Mouse (Mus musculus) retina, embryonic 14.5 days (tissue): ENCODE measurements around the gene Vrk2.

ENCODE experiments used
- DNase-seq: peaks from one replicate; pipeline ENCODE4 v3.0.0-alpha.2; 2015; ENCODE audit warnings: low spot score

Gene Vrk2

DNA sequence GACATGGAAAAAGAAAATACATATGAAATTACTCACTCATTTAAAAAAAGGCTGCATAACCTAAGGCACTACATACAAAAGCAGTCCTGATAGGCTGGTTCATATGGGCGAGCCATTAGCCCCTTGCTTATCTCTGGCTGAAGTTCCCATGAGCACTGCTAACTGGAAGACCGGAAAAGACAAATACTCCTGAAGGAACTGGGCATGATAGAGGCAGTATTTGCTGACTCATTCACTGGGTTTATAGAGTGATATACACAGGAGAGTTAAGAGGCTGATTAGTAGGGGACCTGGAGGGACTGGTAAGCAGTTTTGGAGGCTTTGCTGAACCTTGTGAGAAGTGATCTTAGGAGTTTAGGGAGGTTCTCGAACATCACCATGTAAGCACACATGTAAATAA lies 42.2 kb downstream of the Vrk2 start:
- no peak for DNase-seq

DNA sequence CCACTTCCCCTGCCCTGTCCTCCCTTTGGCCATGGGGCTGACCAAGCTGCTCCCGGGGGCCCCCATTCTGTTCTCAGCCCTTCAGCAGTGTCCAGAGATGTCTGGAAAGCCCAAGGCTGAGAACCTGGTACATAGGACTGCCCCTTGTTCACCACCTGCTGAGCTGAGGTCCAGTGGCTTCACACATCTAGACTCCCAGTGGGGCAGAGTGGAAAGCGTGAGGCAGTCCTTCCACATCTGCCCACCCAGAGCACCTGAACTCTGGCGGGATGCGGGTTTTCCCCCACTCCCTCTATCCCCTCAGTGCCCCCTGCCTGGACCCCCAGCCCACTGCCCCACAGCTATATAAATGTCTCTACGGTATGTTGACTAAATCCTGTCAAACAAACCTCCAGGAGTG lies 56.0 kb downstream of the Vrk2 start:
- no peak for DNase-seq

DNA sequence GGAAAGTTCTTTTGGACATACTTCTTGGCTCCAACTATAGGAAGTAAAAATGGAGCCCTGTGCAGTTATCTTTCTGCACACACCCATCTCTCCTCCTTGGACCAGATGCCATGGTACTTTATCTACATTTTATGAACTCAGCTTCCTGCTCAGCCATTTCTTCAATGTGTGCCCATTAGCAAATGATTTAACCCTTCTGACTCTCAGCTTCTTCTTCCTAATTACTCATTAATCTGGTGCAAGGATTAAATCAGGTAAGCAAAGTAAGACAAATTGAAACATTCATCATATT lies 60.0 kb downstream of the Vrk2 start:
- DNase-seq: no peak

DNA sequence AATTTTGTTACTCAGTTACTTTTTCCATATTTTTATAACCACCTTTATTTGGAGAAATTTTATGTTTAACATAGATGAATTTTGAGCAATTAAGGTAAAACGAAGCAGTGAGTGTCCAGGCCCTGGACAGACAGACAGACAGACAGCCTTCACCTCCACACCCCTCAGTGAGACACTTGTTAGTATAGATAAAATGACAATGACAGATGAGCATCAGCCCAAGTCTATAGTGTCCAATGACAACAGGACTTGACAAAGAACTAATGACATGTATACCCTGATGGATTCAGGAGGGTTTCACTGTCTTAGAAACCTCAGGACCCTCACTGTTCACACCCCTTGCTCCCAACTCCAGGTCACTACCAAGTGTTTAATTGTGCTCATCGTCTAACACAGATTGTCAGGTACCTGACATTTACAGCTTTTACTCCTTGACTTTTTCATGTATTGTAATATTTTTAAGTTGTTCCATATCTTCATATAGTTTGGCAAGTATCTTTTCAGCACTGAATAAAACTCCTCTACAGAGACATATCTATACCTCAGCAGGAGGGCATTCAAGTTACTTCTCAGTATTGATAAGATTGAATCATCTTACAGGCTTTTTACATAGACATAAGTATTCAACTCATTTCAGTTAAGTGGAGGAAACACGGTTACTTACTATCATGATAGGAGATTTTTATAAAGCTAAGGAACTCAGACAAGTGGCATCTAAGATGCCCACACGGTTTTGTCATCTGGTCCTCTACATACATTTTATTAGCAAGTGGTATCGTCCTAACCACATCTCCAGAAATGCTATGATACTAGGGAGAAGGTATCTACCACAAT lies 60.6 kb downstream of the Vrk2 start:
- no peak for DNase-seq

DNA sequence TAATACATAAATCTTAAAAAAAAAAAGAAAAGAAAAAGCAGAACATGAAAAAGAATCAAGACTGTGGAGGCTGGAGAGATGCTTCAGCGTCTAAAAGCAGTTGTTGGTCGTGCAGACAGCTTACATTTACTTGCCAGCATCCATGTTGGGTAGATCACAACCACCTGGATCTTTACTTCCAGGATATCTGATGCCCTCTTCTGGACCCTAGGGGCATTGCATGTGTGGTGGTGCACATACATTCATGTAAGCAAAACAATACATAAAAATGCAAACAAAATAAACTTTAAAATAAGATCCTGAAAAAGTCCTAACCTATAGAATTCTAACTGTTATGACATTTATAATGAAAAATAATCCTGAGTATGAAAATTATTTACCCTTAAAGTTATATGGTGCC lies 66.9 kb downstream of the Vrk2 start:
- no peak for DNase-seq

DNA sequence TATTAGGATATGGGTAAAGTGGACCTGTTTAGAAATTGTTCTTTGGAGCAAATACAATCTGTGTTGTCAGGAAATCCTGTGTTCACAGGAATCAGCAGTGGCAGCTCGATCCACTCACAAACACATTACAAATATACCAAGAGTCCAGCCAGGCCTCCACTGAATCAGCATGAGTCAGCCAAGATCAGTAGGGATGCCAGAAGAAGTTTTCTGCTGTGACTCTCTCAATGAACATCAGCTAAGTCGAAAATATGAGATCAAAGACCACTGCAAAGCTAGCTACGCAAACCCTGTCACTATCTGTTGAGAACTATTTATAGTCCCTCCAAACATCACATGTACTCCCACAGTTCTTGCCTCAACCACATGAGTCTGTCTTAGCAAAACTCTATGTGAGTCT lies 74.8 kb downstream of the Vrk2 start:
- DNase-seq: no peak

DNA sequence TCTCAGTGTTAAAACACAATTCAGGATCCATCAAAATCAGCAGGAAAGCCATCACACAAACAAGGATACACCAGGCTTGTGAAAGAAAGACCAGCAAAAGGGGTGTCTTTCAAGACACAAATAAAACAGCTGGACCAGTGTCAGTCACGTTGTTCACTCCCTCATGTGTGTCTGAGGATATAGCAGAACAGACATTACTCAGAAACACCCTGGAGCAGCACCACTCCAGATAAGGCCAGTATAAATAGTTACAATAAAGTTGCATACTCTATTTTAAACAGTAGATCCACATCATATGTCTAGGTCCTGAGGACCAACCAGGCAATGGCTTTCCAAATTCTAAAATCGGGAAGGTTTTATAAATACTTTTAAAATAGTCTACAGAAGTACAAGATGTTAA lies 77.7 kb downstream of the Vrk2 start:
- DNase-seq: no peak

DNA sequence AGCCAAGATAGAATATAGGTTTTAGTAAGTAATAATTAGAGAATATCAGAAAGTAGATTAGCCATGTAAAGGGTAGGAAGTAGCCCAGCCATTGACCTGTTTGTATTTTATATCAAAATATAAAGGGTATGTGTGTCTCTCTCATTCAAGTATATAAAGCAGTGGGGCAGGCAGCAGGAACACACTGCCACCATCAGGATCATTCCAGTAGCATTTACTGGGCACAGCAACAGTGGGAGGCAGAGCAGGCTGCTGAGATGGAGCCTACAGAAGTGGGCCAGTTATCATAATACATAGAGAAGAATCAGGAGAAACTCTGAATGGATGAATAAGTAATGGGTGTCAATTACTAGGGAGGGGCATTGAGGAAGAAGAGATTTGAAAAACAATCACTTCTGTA lies 80.1 kb downstream of the Vrk2 start:
- no peak for DNase-seq

DNA sequence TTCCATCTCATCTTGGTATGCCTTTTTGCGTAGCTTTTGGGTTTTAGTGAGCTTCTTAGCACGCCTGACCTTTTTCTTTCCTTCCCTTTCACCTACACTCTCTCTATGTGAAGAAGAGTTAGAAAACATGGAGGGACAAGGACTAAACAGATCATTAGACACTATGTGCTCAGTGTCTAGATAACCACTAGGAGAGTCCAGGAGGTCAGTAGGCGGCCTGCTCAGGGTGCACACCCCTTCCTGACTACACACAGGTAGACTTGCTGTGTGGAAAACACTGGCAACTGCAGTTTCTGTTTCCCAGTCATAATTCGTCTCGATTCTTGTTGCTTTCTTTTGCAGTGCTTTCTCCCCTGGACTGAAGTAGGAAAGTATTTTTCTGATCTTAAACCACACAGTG lies 97.8 kb downstream of the Vrk2 start:
- no peak for DNase-seq

DNA sequence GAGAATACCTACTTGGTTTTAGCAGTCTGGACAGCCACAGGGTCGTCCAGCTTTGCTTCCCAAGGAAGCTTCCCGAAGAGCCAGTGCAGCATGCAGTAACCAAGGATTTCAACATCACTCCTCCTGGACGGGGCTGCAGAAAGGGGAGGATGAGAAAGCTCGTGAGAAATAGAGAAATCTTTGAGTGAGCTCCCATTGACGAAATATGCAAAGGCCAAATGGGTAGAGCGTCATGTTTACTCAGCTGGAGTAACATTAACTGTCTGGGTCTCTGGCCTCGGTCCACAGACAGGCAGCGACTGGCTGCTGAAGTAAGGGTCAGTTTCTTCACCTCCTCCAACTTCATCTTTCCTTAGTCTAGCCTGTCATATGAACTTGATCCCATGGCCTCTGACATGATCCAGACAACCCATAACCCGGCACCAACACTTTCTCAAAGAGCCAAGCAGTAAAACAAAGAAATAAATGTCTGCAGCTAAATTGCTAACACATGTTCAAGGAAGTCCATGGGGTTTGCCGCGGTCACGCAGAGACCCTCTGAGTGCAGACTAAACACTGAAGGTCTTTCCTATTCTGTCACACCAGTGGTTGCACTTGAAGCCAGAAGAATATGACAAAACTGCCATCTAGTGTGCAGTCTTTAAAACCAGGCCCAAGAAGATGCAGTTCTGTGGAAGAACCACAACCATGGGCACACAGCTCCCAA lies 103.9 kb downstream of the Vrk2 start:
- peak; percentile 36 for DNase-seq

DNA sequence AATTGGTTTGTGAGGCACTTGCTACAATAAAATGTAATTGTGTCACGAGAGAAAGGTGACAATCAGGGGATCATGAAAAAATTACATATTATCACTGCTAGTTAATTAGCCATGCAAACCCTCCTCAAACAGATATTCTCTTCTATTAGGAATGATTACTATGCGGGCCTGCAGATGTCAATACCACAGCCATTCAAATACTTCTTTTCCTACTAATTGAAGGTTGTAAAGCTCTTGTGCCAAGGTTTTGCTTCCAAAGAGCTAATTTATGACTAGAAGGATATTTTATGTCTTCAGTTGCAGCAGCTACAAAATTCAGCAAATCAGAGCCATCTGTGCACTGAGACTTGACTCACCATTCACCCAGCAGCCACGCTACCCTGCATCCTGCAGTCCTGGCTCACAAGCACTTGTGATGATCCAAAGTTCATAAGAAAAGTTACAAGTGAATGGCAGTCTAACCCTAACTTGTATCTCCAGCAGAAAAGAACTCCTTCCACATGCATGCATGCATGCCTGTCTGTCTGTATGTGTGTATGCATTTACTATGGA lies 112.0 kb downstream of the Vrk2 start:
- no peak for DNase-seq

DNA sequence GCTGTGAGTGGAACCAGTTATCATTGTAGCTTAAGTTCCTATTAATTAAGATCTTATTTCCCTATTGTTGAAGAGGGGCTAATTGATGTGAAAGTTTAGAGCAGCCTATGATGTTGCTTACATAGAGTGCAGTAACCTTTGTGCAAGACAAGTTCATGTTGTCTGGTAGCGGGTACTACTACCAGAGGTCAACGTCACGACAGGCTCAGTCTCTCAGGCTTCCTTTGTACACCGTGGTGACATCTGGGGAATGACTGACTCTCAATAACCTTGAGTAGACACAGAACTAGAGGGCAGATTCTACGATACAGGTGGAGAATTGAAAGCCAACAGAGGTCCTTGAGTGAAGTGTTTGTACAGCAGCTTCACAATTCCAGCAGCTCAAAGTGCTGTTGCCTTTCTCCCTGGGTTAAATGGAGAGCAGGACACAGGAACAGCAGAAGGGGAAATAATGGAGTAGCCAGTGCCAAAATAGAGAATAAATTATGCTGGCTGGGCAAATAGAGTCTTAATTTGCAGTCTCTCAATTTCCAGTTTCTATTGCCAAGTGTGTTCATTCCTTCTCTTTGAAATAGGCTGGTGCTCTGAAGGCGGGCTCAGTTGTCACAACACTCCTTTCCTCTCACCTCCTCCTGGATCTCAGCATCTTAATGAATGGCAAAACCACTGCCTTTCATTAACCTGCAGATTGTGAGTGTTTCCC lies 116.6 kb downstream of the Vrk2 start:
- DNase-seq: no peak

DNA sequence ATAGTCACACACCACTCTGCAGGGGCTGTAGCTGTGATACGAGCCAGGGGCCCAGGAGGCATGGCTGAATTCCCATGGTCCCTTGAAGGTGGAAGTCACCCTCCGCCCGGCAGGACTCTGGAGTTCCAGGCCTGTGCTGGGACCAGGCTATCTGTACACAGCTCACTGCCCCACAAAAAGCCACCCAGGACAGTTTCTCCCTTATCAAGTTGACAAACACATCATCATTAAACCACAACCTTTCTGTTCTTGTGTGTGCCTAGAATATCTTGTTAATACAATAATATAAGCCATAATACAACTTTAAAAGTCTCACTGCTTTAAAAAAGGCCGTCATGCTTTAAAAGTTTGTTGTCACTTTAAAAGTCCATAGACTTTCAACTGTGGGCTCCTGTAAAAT lies 139.7 kb downstream of the Vrk2 start:
- DNase-seq: no peak

DNA sequence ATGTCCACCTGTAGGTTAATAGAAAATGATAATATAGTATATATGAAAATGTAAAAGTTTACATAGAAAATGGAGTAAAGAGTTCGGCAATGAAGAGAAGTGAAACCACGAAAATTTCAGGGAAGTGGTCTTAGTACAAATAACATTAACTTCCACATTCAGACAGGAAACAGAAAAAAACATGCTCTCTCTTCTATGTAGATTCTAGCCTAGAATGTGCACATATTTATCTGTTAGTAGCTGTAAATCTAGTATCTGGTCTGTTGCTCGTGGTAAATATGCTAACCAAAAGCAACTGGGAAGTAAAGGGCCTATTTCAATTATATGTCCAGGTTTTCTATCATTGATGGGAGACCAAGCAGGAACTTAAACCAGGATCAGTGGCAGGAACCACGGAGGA lies 141.1 kb downstream of the Vrk2 start:
- DNase-seq: no peak

DNA sequence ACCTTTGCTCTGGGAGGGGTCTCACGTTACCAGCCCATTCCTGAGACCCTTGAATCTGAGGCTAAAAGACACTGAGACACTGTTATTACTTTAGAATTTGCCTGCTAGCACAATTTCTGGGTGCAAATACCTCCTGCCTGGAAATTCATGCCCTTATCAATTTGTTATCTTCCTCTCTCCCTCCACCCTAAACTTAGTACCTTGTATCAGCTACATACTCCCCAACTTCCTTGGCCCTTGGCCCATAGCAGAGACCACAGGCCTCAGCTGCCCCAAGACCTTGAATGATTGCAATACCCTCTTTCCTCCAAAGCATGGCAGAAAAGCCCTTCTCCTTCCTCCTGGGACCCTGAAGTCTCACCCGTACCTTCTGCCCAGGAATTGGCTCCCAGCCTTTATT lies 142.6 kb downstream of the Vrk2 start:
- DNase-seq: no peak

DNA sequence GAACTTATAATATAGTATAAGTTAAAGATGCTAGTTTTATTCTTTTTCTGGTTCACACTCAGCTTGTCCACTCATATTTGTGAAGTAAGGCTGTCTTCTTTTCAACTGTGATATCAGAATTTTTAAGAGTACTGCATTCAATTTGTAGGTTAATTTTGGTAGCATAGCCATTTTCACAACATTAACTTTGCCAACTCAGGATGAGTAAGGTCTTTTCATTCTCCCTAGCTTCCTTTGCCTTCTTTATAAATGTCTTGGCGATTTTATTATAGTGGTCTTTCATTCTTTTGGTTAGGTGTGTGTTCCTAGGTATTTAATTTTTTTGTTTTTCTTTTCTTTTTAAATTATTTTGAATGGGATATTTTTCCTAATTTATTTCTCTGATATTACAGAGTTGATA lies 143.2 kb downstream of the Vrk2 start:
- DNase-seq: no peak

DNA sequence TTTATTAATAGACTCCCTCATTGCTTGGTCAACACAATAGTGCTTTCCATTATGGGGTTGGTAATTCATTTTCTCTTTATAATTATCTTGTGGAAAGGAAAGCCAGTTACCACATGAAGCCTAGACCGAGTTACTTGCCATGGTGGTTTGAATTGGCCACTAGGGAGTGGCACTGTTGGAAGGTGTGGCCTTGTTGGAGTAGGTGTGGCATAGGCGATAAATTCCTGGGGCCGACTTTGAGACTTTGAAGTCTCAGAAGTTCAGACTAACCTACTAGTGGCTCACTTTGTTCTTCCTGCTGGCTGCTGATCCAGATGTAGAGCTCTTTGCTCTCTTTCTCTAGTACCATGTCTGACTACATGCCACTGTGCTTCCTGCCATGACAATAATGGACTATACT lies 144.0 kb downstream of the Vrk2 start:
- no peak for DNase-seq

DNA sequence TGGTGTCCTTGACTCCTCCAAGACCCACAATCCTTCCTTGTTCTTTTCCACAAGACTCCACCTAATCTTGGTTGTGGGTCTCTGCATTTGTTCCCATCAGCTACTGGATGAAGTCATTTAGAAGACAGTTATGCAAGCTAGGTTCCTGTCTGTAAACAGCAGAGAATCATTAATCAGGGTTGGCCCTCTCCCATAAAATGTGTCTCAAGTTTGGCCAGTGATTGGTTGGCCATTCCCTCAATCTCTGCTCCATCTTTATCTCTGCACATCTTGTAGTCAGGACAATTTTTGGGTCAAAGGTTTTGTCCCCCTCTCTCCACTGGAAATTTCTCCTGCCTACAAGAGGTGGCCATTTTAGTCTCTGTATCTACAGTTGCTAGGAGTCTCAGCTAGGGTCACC lies 149.4 kb downstream of the Vrk2 start:
- no peak for DNase-seq

DNA sequence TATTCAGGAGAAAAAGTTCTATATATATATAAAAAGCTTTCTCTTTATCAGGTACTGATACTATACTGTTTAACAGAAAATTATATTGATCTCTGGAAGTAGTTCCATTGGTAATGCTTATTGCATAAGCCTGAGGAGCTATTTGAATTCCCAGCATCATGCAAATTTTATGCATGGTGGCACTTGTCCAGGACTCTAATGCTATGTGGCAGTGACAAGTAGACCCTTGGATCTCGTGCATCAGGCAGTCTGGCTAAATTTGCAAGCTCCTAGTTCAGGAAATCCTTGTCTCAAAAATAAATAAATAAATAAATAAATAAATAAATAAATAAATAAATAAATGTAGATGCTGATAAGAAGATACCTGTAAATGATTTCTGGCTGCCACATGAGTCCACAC lies 152.7 kb downstream of the Vrk2 start:
- no peak for DNase-seq

DNA sequence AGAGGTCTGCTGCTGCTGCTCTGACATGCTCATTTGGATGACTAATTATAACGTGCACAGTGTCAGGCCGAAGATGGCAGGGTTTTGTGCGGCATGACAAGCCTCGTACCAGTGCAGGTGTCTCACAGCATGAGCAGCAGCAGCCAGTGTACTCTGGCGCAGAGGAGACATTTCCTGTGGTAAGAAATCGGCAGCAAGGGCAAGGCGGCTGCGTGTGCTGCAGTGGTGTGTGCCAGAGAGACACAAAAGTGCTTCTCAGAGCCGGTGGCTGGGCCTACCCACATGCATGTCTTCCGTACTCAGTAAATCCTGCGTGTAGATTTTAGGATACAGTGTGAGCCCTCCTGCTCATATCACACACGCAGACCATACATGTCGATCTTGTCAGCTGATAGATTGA lies 156.0 kb downstream of the Vrk2 start:
- DNase-seq: no peak

DNA sequence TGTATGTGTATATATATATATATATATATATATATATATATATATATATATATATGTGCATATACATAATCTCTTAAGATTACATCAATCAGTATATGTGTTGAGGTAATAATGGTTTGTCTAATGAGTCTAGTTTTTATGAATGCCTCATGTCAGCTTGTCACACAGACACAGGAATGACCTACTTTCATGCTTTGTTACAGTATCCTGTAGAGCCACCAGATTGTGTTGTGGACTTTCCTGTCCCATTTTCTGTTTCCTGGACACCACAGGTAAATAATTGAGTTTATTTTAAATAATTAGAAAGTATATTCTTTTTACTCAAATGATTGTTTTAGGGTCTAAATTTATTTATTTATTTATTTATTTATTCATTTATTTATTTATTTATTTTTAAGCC lies 159.6 kb downstream of the Vrk2 start:
- DNase-seq: peak; percentile 8

DNA sequence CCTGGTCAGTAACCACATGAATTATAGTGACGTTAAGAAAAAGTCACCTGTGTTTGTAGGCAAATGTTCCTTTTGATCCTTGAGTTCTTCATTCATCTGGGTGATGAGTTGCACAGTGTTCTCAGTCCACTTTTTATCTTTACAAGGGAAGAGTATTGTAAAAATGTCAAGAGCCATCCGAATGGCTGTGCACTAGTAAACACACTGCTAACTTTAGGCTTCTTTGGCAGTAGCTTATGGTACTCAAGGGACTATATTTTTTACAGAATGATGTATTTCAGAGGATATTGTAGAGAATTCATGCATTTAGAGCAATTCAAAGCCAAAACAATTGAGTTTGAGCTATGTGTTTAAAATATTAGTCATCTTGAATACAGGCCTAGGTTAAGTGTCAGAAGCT lies 172.3 kb downstream of the Vrk2 start:
- DNase-seq: no peak
